Mouse (Mus musculus) macrophage (primary cell): ENCODE results near the gene Gatad2a. TPM values are rescaled to one million over a fixed set of nuclear protein-coding genes. Genes with fewer than 3 reads are reported as not detected.
A peak's percentile ranks its signal among the peaks of the same experiment; 100 is the strongest.

Experiments
- H3K27ac ChIP-seq: fragments of 350-480 bp; formaldehyde crosslinking; 2 replicates; pipeline ENCODE4 v1.9.0; 2021
- H3K36me3 ChIP-seq: fragments of 350-480 bp; formaldehyde crosslinking; 2 replicates; pipeline ENCODE4 v1.9.0; 2021; ENCODE audit errors: inconsistent target
- H3K4me3 ChIP-seq: fragments of 350-480 bp; formaldehyde crosslinking; 2 replicates; pipeline ENCODE4 v1.9.0; 2021; ENCODE audit errors: inconsistent target
- H3K79me2 ChIP-seq: fragments of 350-480 bp; formaldehyde crosslinking; 2 replicates; pipeline ENCODE4 v1.9.0; 2021; ENCODE audit errors: inconsistent target
- WGBS: methylation state at CpG from one replicate; pipeline ENCODE4 v1.1.7; 2026; ENCODE audit warnings: inconsistent platforms; ENCODE audit not compliant: missing documents; 5-methylcytosine and 5-hydroxymethylcytosine counted together
- polyA plus RNA-seq: library from polyadenylated mRNA; stranded (reverse); fragments of 250-400 nt; gene quantifications from 3 replicates; pipeline ENCODE4 v1.2.4, GENCODE M21; 2018; ENCODE audit warnings: inconsistent platforms

Gene Gatad2a
- polyA plus RNA-seq, 1 experiment from 2014 or later: 65.2 TPM

- H3K4me3 ChIP-seq: no peak overlapping the region
- 93% methylated on average over 2 of the region's 2 CpGs for WGBS
- peaks cover 35% of the 10 kb centered on the region for H3K36me3 ChIP-seq
- H3K79me2 ChIP-seq: no peaks in the 10 kb centered on the region
- H3K27ac ChIP-seq: no peak overlapping the region
Measured at GRCm38 (mm10) chr8:69907106-69907505, 89.1 kb downstream of the Gatad2a start.

- Histone ChIP-seq H3K36me3 (peaks cover 26% of the 10 kb centered on the region), H3K4me3 (no peak overlapping the region), H3K27ac (no peak overlapping the region), H3K79me2 (peaks cover 1% of the 10 kb centered on the region; the same call in 1 of the 2 replicates)
- whole genome bisulfite sequencing: 94% methylated on average over 2 of the region's 2 CpGs
Measured at GRCm38 (mm10) chr8:69906260-69906659, 89.9 kb downstream of the Gatad2a start.

GRCm38 (mm10) chr8:69904096-69904495, 92.1 kb downstream of the Gatad2a start:
- WGBS: 90% methylated on average over 8 of the region's 8 CpGs
- Histone ChIP-seq H3K79me2 (peaks cover 23% of the 10 kb centered on the region), H3K27ac (no peak overlapping the region), H3K36me3 (peaks cover 5% of the 10 kb centered on the region; the same call in 1 of the 2 replicates), H3K4me3 (no peak overlapping the region)

- Histone ChIP-seq H3K36me3 (no peaks in the 10 kb centered on the region), H3K4me3 (peak overlapping the region; percentile 91), H3K79me2 (peaks cover 33% of the 10 kb centered on the region), H3K27ac (peak overlapping the region; percentile 79)
- under 1% methylated on average over 45 of the region's 45 CpGs for WGBS
Measured at GRCm38 (mm10) chr8:69903063-69903542, 93.1 kb downstream of the Gatad2a start.

- WGBS: 4% methylated on average over 76 of the region's 89 CpGs
Measured at GRCm38 (mm10) chr8:69902163-69903062, 93.8 kb downstream of the Gatad2a start, which contains the start of the genes Tssk6, Ndufa13 and Yjefn3. Tssk6 (plus strand) TSS chr8:69902184. Ndufa13 (minus strand) TSS chr8:69902558. Yjefn3 (minus strand) TSS chr8:69902712.

GRCm38 (mm10) chr8:69901484-69902162, 94.6 kb downstream of the Gatad2a start:
- Histone ChIP-seq H3K27ac (peak overlapping the region; percentile 79), H3K36me3 (no peaks in the 10 kb centered on the region), H3K79me2 (peaks cover 48% of the 10 kb centered on the region), H3K4me3 (peak overlapping the region; percentile 91)
- 3% methylated on average over 41 of the region's 41 CpGs for WGBS

More at GRCm38 (mm10) chr8:69902163-69903062, 93.8 kb downstream of the Gatad2a start, which contains the start of the genes Tssk6, Ndufa13 and Yjefn3:
- peak within 1 kb of the TSS; percentile 79 for H3K27ac ChIP-seq
- H3K36me3 ChIP-seq: no peaks in the 10 kb centered on the region
- peak within 1 kb of the TSS; percentile 91 for H3K4me3 ChIP-seq
- peaks cover 40% of the 10 kb centered on the region for H3K79me2 ChIP-seq

GRCm38 (mm10) chr8:69900895-69901451, 95.2 kb downstream of the Gatad2a start:
- WGBS: 5% methylated on average over 12 of the region's 12 CpGs

GRCm38 (mm10) chr8:69899876-69900275, 96.3 kb downstream of the Gatad2a start:
- H3K79me2 ChIP-seq: peaks cover 65% of the 10 kb centered on the region
- WGBS: 95% methylated on average over 2 of the region's 2 CpGs
- H3K4me3 ChIP-seq: no peak overlapping the region
- no peak overlapping the region for H3K27ac ChIP-seq
- H3K36me3 ChIP-seq: 0 out of 2 replicates have a peak, but pooled peaks cover 9% of the 10 kb centered on the region

More at GRCm38 (mm10) chr8:69900895-69901451, 95.2 kb downstream of the Gatad2a start:
- H3K36me3 ChIP-seq: 0 out of 2 replicates have a peak, but pooled peaks cover 6% of the 10 kb centered on the region
- peak overlapping the region; percentile 91 for H3K4me3 ChIP-seq
- peak overlapping the region; percentile 79 for H3K27ac ChIP-seq
- peaks cover 54% of the 10 kb centered on the region for H3K79me2 ChIP-seq

GRCm38 (mm10) chr8:69897857-69898256, 98.3 kb downstream of the Gatad2a start:
- 80% methylated on average over 4 of the region's 6 CpGs for WGBS
- no peak overlapping the region for H3K27ac ChIP-seq
- peaks cover 19% of the 10 kb centered on the region; the same call in 1 of the 2 replicates for H3K36me3 ChIP-seq
- peaks cover 69% of the 10 kb centered on the region for H3K79me2 ChIP-seq
- H3K4me3 ChIP-seq: no peak overlapping the region

GRCm38 (mm10) chr8:69895772-69896451, 100.3 kb downstream of the Gatad2a start:
- H3K79me2 ChIP-seq: peaks cover 64% of the 10 kb centered on the region
- H3K36me3 ChIP-seq: peaks cover 25% of the 10 kb centered on the region; the same call in 1 of the 2 replicates
- WGBS: 95% methylated on average over 3 of the region's 4 CpGs
- H3K4me3 ChIP-seq: no peak overlapping the region
- H3K27ac ChIP-seq: no peak overlapping the region

- WGBS: 82% methylated on average over 6 of the region's 6 CpGs
- peaks cover 25% of the 10 kb centered on the region; the same call in 1 of the 2 replicates for H3K36me3 ChIP-seq
- H3K27ac ChIP-seq: no peak overlapping the region
- H3K79me2 ChIP-seq: peaks cover 54% of the 10 kb centered on the region
- H3K4me3 ChIP-seq: no peak overlapping the region
Measured at GRCm38 (mm10) chr8:69894836-69895332, 101.3 kb downstream of the Gatad2a start.

GRCm38 (mm10) chr8:69893863-69894262, 102.3 kb downstream of the Gatad2a start:
- WGBS: 89% methylated on average over 17 of the region's 17 CpGs
- Histone ChIP-seq H3K27ac (no peak overlapping the region), H3K36me3 (peaks cover 25% of the 10 kb centered on the region; the same call in 1 of the 2 replicates), H3K79me2 (peaks cover 44% of the 10 kb centered on the region), H3K4me3 (no peak overlapping the region)

GRCm38 (mm10) chr8:69890813-69891241, 105.4 kb downstream of the Gatad2a start:
- 61% methylated on average over 19 of the region's 19 CpGs for WGBS
- peaks cover 13% of the 10 kb centered on the region for H3K79me2 ChIP-seq
- H3K27ac ChIP-seq: no peak overlapping the region
- peaks cover 18% of the 10 kb centered on the region; the same call in 1 of the 2 replicates for H3K36me3 ChIP-seq
- no peak overlapping the region for H3K4me3 ChIP-seq
